9 mouse cellular contexts compared by ENCODE assay signal in the genomic region with DNA sequence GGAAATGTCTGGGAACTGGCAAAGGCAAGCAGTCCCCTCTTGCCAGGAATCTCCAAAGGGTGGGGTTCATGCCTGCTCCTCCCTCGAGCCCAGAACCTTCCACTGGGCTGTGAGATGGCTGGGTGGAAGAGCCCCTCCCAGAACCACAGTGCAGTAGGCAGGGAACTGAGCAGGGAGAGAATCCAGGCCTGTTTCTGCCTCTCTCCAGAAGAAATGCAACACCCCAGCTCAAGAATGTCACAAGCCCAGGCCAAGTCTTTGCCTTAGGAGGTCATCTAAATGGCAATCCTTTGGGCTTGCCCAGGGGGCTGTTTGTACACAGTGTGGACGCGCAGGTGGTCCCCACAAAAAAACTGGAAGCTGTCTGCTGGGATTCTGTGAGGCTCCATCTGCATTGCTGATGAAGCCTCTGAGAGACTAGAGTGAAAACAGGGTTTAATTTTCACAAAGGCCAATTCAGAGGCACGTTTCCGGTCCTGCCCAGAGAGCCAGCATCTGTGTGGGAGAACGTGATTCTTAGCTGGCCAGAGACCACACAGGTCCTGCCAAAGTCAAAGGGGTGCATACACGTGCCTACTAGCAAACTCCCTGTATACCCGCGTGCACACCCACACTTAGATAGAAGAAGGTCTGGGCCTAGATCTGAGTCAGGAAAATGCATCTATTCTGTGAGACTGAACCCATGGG.
A peak's percentile ranks its signal among the peaks of the same experiment; 100 is the strongest.
DNase-seq lines count a peak whose midpoint lies in the region; ATAC-seq and TF ChIP-seq lines count a peak whose summit lies in the region.
"Had no signal": no experiment of that assay in that cellular context is flagged by ENCODE, and none has a peak within 500 bp of the region (broad histone marks: within the 10 kb centered on the region; RNA-seq: fewer than 3 reads in every experiment).

No protein-coding gene starts in this region.

- no peak for DNase-seq in stomach, postnatal 0 days (ENCODE audit: low spot score)
- DNase-seq in cerebellum, adult 11-12 months, result no peak
- DNase-seq in layer of hippocampus, postnatal 14 days (ENCODE audit: low spot score in 2 of 2), result no peak
- DNase-seq: right cerebral cortex, postnatal 4 days had no signal

- 0 out of 2 replicates have a peak, but pooled peaks cover 7% of the 10 kb centered on the region for H3K4me1 ChIP-seq in stomach, embryonic 16.5 days (ENCODE audit: control insufficient read depth, insufficient read depth, low read length)
- H3K4me1 ChIP-seq in stomach, postnatal 0 days (replicated peaks; ENCODE audit: control insufficient read depth, insufficient read depth), result no peaks in the 10 kb centered on the region
- H3K4me1 ChIP-seq in embryonic facial prominence, embryonic 13.5 days, result peaks cover 11% of the 10 kb centered on the region
- H3K4me1 ChIP-seq in hindbrain, embryonic 13.5 days (replicated peaks), result peaks cover 16% of the 10 kb centered on the region

- no peak for TF ChIP-seq EP300 in stomach, postnatal 0 days (optimal IDR thresholded peaks at IDR 0.05)

- WGBS in stomach, embryonic 16.5 days, result 63% methylated on average over 9 of the region's 9 CpGs
- WGBS in stomach, postnatal 0 days, result 64% methylated on average over 9 of the region's 9 CpGs
- WGBS in embryonic facial prominence, embryonic 13.5 days, result 50% methylated on average over 9 of the region's 9 CpGs
- WGBS in hindbrain, embryonic 13.5 days, result 41% methylated on average over 9 of the region's 9 CpGs

- H3K27ac ChIP-seq in stomach, embryonic 16.5 days (ENCODE audit: low read length), result 0 out of 2 replicates have a peak overlapping the region, but pooled peaks have one; percentile 16
- H3K27ac ChIP-seq in stomach, postnatal 0 days (replicated peaks), result no peak overlapping the region
- H3K27ac ChIP-seq in embryonic facial prominence, embryonic 13.5 days, result peak overlapping the region; percentile 62; the same call in 1 of the 2 replicates
- H3K27ac ChIP-seq in hindbrain, embryonic 13.5 days, result peak overlapping the region; percentile 44; the same call in 1 of the 2 replicates
- H3K27ac ChIP-seq: liver, embryonic 14.5 days had no signal

- H3K9ac ChIP-seq in stomach, embryonic 16.5 days (ENCODE audit: low read length), result no peak overlapping the region
- no peak overlapping the region for H3K9ac ChIP-seq in stomach, postnatal 0 days (ENCODE audit: low read length)
- H3K9ac ChIP-seq in embryonic facial prominence, embryonic 13.5 days, result no peak overlapping the region
- no peak overlapping the region for H3K9ac ChIP-seq in hindbrain, embryonic 13.5 days
- H3K9ac ChIP-seq: liver, embryonic 14.5 days had no signal

- no peak for TF ChIP-seq CTCF in stomach, postnatal 0 days (IDR thresholded peaks at IDR 0.05; ENCODE audit: low read depth)

- H3K4me2 ChIP-seq in stomach, embryonic 16.5 days (ENCODE audit: low read depth, low read length), result no peak overlapping the region
- H3K4me2 ChIP-seq in stomach, postnatal 0 days (replicated peaks; ENCODE audit: low read depth), result no peak overlapping the region
- H3K4me2 ChIP-seq in embryonic facial prominence, embryonic 13.5 days, result no peak overlapping the region
- H3K4me2 ChIP-seq in hindbrain, embryonic 13.5 days, result no peak overlapping the region

- no peak overlapping the region for H3K4me3 ChIP-seq in stomach, embryonic 16.5 days (replicated peaks; ENCODE audit: low read length)
- H3K4me3 ChIP-seq in stomach, postnatal 0 days (ENCODE audit: low read depth, low read length), result no peak overlapping the region
- no peak overlapping the region for H3K4me3 ChIP-seq in embryonic facial prominence, embryonic 13.5 days
- no peak overlapping the region for H3K4me3 ChIP-seq in hindbrain, embryonic 13.5 days

- no peaks in the 10 kb centered on the region for H3K36me3 ChIP-seq in stomach, embryonic 16.5 days (ENCODE audit: control insufficient read depth, insufficient read depth, low read length)
- H3K36me3 ChIP-seq in stomach, postnatal 0 days (ENCODE audit: control insufficient read depth, insufficient read depth, low read length), result no peaks in the 10 kb centered on the region
- H3K36me3 ChIP-seq in embryonic facial prominence, embryonic 13.5 days, result no peaks in the 10 kb centered on the region
- H3K36me3 ChIP-seq in hindbrain, embryonic 13.5 days, result no peaks in the 10 kb centered on the region

- H3K9me3 ChIP-seq in stomach, embryonic 16.5 days (replicated peaks; ENCODE audit: control insufficient read depth, low read length), result no peaks in the 10 kb centered on the region
- H3K9me3 ChIP-seq in stomach, postnatal 0 days (ENCODE audit: control insufficient read depth, low read length), result no peaks in the 10 kb centered on the region
- H3K9me3 ChIP-seq in embryonic facial prominence, embryonic 13.5 days, result no peaks in the 10 kb centered on the region
- H3K9me3 ChIP-seq in hindbrain, embryonic 13.5 days, result no peaks in the 10 kb centered on the region

- no peaks in the 10 kb centered on the region for H3K27me3 ChIP-seq in stomach, embryonic 16.5 days (ENCODE audit: control insufficient read depth, insufficient read depth, low read length)
- H3K27me3 ChIP-seq in stomach, postnatal 0 days (ENCODE audit: control insufficient read depth, insufficient read depth, low read length), result no peaks in the 10 kb centered on the region
- H3K27me3 ChIP-seq in embryonic facial prominence, embryonic 13.5 days, result no peaks in the 10 kb centered on the region
- H3K27me3 ChIP-seq in hindbrain, embryonic 13.5 days, result 0 out of 2 replicates have a peak, but pooled peaks cover 3% of the 10 kb centered on the region

- no peak for ATAC-seq in stomach, embryonic 16.5 days (ENCODE audit: insufficient read depth, low FRiP score)
- no peak for ATAC-seq in stomach, postnatal 0 days (ENCODE audit: low FRiP score, low TSS enrichment)
- ATAC-seq in embryonic facial prominence, embryonic 13.5 days (ENCODE audit: insufficient number of reproducible peaks, insufficient read depth, low FRiP score, low TSS enrichment, low read depth), result no peak
- no peak for ATAC-seq in hindbrain, embryonic 13.5 days (ENCODE audit: low FRiP score)
- no peak for ATAC-seq in granulocyte monocyte progenitor cell, adult 5-6 weeks (replicated peaks; ENCODE audit: poor library complexity, severe bottlenecking)
